Mouse (Mus musculus) monocyte, adult 59 days (primary cell): ENCODE results near the gene Tuba1a. TPM values are rescaled to one million over a fixed set of nuclear protein-coding genes. Genes with fewer than 3 reads are reported as not detected.

Source experiments
- total RNA-seq, 2 experiments: library from RNA; stranded (reverse); gene quantifications; one replicate each; pipeline ENCODE4 v1.2.4; 2023

Tuba1a gene
- total RNA-seq: 100 to 1,000 TPM; 119 to 136 TPM

GRCm38 (mm10) chr15:98953401-98954356 is at the start of gene Tuba1a, which contains the start of gene Gm49450:
Gene Tuba1a, minus strand, starts transcription at chr15:98953703.
Gene Gm49450, minus strand, starts transcription at chr15:98953551.

GRCm38 (mm10) chr15:98934217-98934839 is 19.2 kb downstream of the Tuba1a start, which contains the start of gene Tuba1b:
Gene Tuba1b, minus strand, starts transcription at chr15:98934565.

DNA sequence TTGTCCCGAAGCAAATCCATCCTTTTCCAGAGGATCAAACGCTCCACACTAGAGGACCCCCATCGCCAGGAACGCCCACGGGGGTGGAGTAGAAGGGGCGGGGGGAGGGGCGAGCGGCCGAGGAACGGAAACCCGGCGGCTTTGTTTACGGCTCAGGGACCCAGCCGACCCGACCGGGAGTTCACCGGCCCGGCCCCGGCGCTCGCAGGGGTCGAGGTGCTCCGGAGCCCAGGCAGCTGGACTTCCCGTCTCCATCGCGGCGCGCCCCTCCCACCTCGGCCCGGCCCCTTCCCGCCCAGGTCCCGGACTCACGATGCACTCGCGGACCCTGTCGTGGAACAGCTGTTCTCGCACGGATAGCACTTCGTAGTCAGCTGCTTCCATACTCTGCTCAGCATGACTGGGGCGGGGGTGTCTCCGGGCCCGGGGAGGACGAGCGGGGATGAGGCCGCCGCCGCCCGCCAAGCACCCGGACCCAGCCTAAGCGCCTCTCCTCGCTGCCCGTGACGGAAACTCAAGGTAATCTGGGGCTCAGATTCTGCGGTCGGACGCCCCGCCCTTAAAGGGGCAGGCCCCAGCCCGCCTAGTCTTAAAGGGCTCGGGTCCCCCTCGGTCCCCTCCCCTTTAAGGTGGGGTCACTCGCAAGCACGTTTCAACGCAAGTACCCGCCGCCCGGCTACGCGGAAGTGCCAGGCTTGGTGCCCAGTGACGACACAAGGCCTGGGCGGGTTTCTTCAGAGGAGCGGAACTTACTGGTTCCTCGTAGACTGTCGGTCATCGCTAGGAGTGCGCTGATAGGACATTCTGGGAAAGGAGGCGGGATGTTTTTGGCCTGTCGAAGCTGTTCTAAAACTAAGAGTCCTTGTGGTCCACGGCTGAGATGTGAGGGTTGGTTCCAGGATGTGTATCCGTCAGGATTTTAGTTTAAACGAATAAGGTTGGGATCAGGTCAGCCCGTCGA is 35.7 kb downstream of the Tuba1a start, which contains the start of gene Lmbr1l:
Lmbr1l (minus strand) TSS at position 694 of the 961 bp plus-strand sequence.

Other genes starting within 250 kb of the Tuba1a start
- gene Ccdc65, start 245.5 kb downstream of the Tuba1a start, total RNA-seq: not detected
- gene Fkbp11, start 225.5 kb downstream of the Tuba1a start, total RNA-seq: 1 to 10 TPM in 1 of 2 experiments, under 1 TPM in 1; 0.94 to 1.3 TPM
- gene Arf3, start 190.5 kb downstream of the Tuba1a start, total RNA-seq: 10 to 100 TPM; 85.4 to 92.2 TPM
- gene Wnt10b, start 175.6 kb downstream of the Tuba1a start, total RNA-seq: not detected
- gene Wnt1, start 163.8 kb downstream of the Tuba1a start, total RNA-seq: not detected
- gene Ddn, start 144.2 kb downstream of the Tuba1a start, total RNA-seq: not detected
- gene Prkag1, start 122.2 kb downstream of the Tuba1a start, total RNA-seq: 10 to 100 TPM; 54.0 to 54.3 TPM
- 100 to 1,000 TPM; 118 to 120 TPM for gene Kmt2d, start 82.5 kb downstream of the Tuba1a start, total RNA-seq
- gene Rhebl1, start 59.2 kb downstream of the Tuba1a start, total RNA-seq: 10 to 100 TPM in 1 of 2 experiments, 1 to 10 TPM in 1; 4.6 to 10.5 TPM
- not detected for gene Dhh, start 55.2 kb downstream of the Tuba1a start, total RNA-seq
- 100 to 1,000 TPM; 112 to 113 TPM for gene Lmbr1l, start 35.5 kb downstream of the Tuba1a start, total RNA-seq
- 100 to 1,000 TPM; 138 to 142 TPM for gene Tuba1b, start 19.1 kb downstream of the Tuba1a start, total RNA-seq
- not detected for gene Gm49450, start 152 bp downstream of the Tuba1a start, total RNA-seq
- gene Tuba1c, start 76.2 kb upstream of the Tuba1a start, total RNA-seq: 100 to 1,000 TPM; 144 to 185 TPM
- not detected for gene Prph, start 101.5 kb upstream of the Tuba1a start, total RNA-seq
- 1 to 10 TPM in 1 of 2 experiments, not detected in 1; 2.2 TPM for gene Troap, start 120.9 kb upstream of the Tuba1a start, total RNA-seq
- gene C1ql4, start 134.1 kb upstream of the Tuba1a start, total RNA-seq: not detected
- 10 to 100 TPM in 1 of 2 experiments, 1 to 10 TPM in 1; 9.7 to 10.2 TPM for gene Dnajc22, start 139.5 kb upstream of the Tuba1a start, total RNA-seq
- 1 to 10 TPM in 1 of 2 experiments, under 1 TPM in 1; 0.97 to 1.0 TPM for gene Spats2, start 172.2 kb upstream of the Tuba1a start, total RNA-seq